Mouse (Mus musculus) cerebellum, adult 2 months (tissue): ENCODE data around the gene Ryr3. TPM values are rescaled to one million over a fixed set of nuclear protein-coding genes. Genes with fewer than 3 reads are reported as not detected.

Experiments
- DNase-seq, 2 experiments: peaks; one replicate each; pipeline ENCODE4 v3.0.0; 2021
- H3K27ac ChIP-seq: fragments of 200-500 bp; 2 replicates; pipeline ENCODE4 v1.5.1; 2012; ENCODE audit warnings: low read length, control low read depth, inconsistent platforms; ENCODE audit not compliant: insufficient read depth
- H3K27me3 ChIP-seq: fragments of 200-500 bp; 2 replicates; pipeline ENCODE4 v1.6.1; 2012; ENCODE audit warnings: inconsistent platforms, mild to moderate bottlenecking, low read length, moderate library complexity; ENCODE audit not compliant: control insufficient read depth, insufficient read depth
- H3K4me1 ChIP-seq: fragments of 200-500 bp; 2 replicates; pipeline ENCODE4 v1.6.1; 2011; ENCODE audit warnings: low read length; ENCODE audit not compliant: control insufficient read depth, insufficient read depth
- H3K4me3 ChIP-seq: fragments of 200-500 bp; replicated peaks from 2 replicates; pipeline ENCODE3; 2011; ENCODE audit warnings: mild to moderate bottlenecking, low read depth, low read length, control low read depth; ENCODE audit not compliant: insufficient read depth
- CTCF ChIP-seq: fragments of 200-500 bp; IDR thresholded peaks from 2 replicates; pipeline ENCODE4 v1.5.1; 2011; ENCODE audit warnings: low read depth, mild to moderate bottlenecking, control low read depth, low read length, moderate library complexity, borderline replicate concordance; ENCODE audit not compliant: insufficient read depth
- POLR2A ChIP-seq: fragments of 200-500 bp; IDR thresholded peaks from 2 replicates; pipeline ENCODE4 v1.6.1; 2011; ENCODE audit warnings: low read length, control low read depth, borderline replicate concordance; ENCODE audit not compliant: insufficient read depth
- WGBS: fragments of 180-500 bp; shearing (Covaris S2); methylation state at CpG from one replicate; pipeline ENCODE4 v1.1.7; 2018; 5-methylcytosine and 5-hydroxymethylcytosine counted together
- polyA plus RNA-seq: library from polyadenylated mRNA; depleted of rRNA; stranded (reverse); fragments of >200 nt; gene quantifications from 2 replicates; pipeline ENCODE4 v1.2.3, GENCODE M21; 2012

Gene Ryr3
- polyA plus RNA-seq, 1 experiment, result 16.9 TPM

GRCm38 (mm10) chr2:113202857-113203256, 14.0 kb downstream of the Ryr3 start:
- no peak for TF ChIP-seq CTCF
- no peak for TF ChIP-seq POLR2A
- Histone ChIP-seq H3K4me3 (no peak overlapping the region), H3K27ac (no peak overlapping the region), H3K4me1 (peaks cover 5% of the 10 kb centered on the region; the same call in 1 of the 2 replicates), H3K27me3 (no peaks in the 10 kb centered on the region)
- 44% methylated on average over 6 of the region's 6 CpGs for WGBS
- peak; percentile 25 to 26 for DNase-seq

- no peak for DNase-seq
- H3K27ac ChIP-seq, result no peak overlapping the region
- no peak for TF ChIP-seq CTCF
- TF ChIP-seq POLR2A, result no peak
- no peaks in the 10 kb centered on the region for H3K27me3 ChIP-seq
- 79% methylated on average over 2 of the region's 2 CpGs for WGBS
- peaks cover 5% of the 10 kb centered on the region; the same call in 1 of the 2 replicates for H3K4me1 ChIP-seq
- H3K4me3 ChIP-seq, result no peak overlapping the region
Measured at GRCm38 (mm10) chr2:113199030-113199679, 17.7 kb downstream of the Ryr3 start.

GRCm38 (mm10) chr2:113187158-113187557, 29.7 kb downstream of the Ryr3 start:
- H3K4me1 ChIP-seq, result 0 out of 2 replicates have a peak, but pooled peaks cover 2% of the 10 kb centered on the region
- DNase-seq, result no peak
- WGBS, result 52% methylated on average over 6 of the region's 6 CpGs
- H3K4me3 ChIP-seq, result no peak overlapping the region
- no peak overlapping the region for H3K27ac ChIP-seq
- TF ChIP-seq POLR2A (no peak), CTCF (no peak)
- H3K27me3 ChIP-seq, result no peaks in the 10 kb centered on the region

- DNase-seq, result no peak
- no peaks in the 10 kb centered on the region for H3K27me3 ChIP-seq
- TF ChIP-seq CTCF, result no peak
- TF ChIP-seq POLR2A, result no peak
- H3K4me1 ChIP-seq, result no peaks in the 10 kb centered on the region
- 59% methylated on average over 5 of the region's 5 CpGs for WGBS
- no peak overlapping the region for H3K4me3 ChIP-seq
- H3K27ac ChIP-seq, result no peak overlapping the region
Measured at GRCm38 (mm10) chr2:113181701-113182100, 35.2 kb downstream of the Ryr3 start.

- Histone ChIP-seq H3K4me3 (no peak overlapping the region), H3K27me3 (no peaks in the 10 kb centered on the region), H3K27ac (no peak overlapping the region), H3K4me1 (no peaks in the 10 kb centered on the region)
- TF ChIP-seq CTCF (no peak), POLR2A (no peak)
- DNase-seq, result no peak
Measured at GRCm38 (mm10) chr2:113178047-113178446, 38.8 kb downstream of the Ryr3 start.

- Histone ChIP-seq H3K4me3 (no peak overlapping the region), H3K4me1 (no peaks in the 10 kb centered on the region), H3K27ac (no peak overlapping the region), H3K27me3 (no peaks in the 10 kb centered on the region)
- 65% methylated on average over 5 of the region's 5 CpGs for WGBS
- DNase-seq, result no peak
- no peak for TF ChIP-seq CTCF
- TF ChIP-seq POLR2A, result no peak
Measured at GRCm38 (mm10) chr2:113176337-113176736, 40.6 kb downstream of the Ryr3 start.

- DNase-seq, result peak; percentile 39 to 42
- H3K27me3 ChIP-seq, result no peaks in the 10 kb centered on the region
- no peak overlapping the region for H3K4me3 ChIP-seq
- H3K27ac ChIP-seq, result no peak overlapping the region
- no peaks in the 10 kb centered on the region for H3K4me1 ChIP-seq
- no peak for TF ChIP-seq CTCF
- TF ChIP-seq POLR2A, result no peak
- WGBS, result 45% methylated on average over 4 of the region's 4 CpGs
Measured at GRCm38 (mm10) chr2:113168096-113168495, 48.8 kb downstream of the Ryr3 start.

- DNase-seq, result no peak
- Histone ChIP-seq H3K27ac (no peak overlapping the region), H3K27me3 (no peaks in the 10 kb centered on the region), H3K4me1 (no peaks in the 10 kb centered on the region), H3K4me3 (no peak overlapping the region)
- WGBS, result 47% methylated on average over 5 of the region's 5 CpGs
- TF ChIP-seq CTCF (no peak), POLR2A (no peak)
Measured at GRCm38 (mm10) chr2:113161494-113161893, 55.4 kb downstream of the Ryr3 start.

- Histone ChIP-seq H3K4me3 (no peak overlapping the region), H3K4me1 (no peaks in the 10 kb centered on the region), H3K27me3 (no peaks in the 10 kb centered on the region), H3K27ac (no peak overlapping the region)
- no peak for TF ChIP-seq CTCF
- TF ChIP-seq POLR2A, result no peak
- no peak for DNase-seq
- WGBS, result 67% methylated on average over 3 of the region's 3 CpGs
Measured at GRCm38 (mm10) chr2:113137766-113138165, 79.1 kb downstream of the Ryr3 start.
